Mouse (Mus musculus): ENCODE data around the gene Adamtsl4.

The Adamtsl4 gene

GRCm38 (mm10) chr3:95687524-95688421, at the start of gene Adamtsl4:
TSS of gene Adamtsl4 (minus strand) at chr3:95687917.
- peak; percentile 50 for DNase-seq (ENCODE audit: low read depth)

DNA sequence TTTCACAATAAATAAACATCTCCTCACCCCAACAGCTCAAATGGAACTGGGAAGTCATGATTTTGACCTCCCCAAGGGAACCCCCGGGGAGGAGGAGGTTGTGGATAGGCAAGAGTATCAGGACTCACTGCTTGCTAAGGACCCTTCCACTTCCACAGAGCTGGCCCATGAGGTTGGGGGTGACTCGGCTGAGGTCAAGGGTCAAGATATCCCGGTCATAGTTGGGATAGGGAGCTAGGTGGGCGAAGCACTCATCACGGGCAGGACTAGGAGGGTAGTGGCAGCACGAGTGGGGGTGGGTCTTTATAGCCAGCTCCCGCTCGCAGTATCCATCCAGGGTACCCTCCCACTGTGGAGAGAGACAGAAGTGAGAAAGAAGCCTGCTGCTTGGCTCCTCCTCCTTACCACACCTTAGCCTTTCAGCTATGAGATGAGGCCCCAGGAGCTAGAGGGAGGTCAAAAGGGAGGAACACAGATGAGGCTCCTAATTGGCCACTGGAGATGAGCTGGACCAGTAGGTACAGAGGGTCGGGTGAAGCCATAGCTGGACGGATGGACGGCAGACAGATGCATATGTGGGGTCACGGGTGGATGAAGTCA, 47.5 kb upstream of the Adamtsl4 start:
- no peak for DNase-seq (ENCODE audit: low read depth)

DNA sequence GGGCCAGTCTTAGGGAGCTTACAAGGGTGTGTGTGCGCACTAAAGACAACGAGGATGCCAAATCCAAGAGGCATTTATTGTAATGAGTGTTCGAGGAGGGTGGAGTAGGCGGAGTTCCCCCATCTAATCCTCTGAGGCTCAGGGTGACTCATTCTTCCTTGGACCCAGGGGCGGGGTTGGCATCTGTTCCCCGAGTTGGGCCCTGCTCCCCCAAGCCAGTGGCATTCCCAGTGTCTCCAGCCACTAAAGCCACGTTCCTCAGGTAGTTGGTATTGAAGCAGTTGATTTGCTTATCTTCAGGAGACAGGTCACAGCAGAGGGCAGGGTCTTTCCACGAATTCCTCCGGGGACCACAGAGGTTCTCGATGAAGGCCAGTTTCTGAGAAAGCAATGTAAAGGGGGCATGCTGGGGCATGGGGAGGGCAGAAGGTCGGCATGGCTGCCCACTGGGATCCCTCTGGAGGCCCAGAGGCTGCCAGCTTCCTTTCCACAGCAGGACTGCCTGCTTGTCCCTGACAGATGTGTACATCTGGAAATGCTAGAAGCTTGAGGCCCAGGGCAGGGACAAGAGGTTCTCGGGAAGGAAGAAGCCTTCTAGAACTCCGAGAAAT, 46.5 kb upstream of the Adamtsl4 start:
- DNase-seq (ENCODE audit: low read depth), result no peak

DNA sequence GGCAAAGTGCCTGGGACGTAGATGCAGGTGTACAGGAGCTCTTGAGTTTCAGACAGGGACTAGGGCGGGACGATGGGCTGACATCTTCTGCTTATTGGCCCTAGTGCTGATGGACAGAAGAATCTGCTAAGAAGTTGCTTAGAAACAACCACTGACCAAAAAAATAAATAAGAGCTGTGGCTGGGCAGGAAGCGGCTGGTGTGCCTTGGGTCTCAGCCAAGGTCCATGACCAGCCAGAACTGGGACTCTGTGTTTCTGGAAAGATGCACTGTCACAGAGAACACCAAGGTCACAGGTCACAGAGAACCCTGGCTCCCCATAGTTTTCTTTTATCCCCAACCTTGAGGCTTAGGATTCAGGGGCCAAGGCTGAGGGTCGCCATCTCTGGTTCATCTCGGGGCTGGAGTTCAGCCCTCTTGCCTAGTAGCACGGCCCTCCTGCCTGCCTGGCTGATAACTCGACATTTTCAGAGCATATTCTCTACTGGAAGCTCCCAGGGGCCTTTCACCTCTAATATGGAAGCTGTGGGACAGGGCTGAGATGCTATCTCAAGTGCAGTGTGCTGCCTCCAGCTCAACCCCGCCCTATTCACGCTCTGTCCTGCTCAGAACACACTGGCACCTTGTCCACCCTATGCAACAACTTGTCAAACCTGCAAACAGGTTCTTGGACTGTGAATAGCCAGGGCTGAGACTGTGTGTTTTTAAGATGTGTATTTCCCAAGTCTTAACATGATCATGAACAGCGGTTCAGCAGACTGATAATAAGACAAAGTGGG, 45.2 kb upstream of the Adamtsl4 start:
- peak; percentile 97 for DNase-seq (ENCODE audit: low read depth)

DNA sequence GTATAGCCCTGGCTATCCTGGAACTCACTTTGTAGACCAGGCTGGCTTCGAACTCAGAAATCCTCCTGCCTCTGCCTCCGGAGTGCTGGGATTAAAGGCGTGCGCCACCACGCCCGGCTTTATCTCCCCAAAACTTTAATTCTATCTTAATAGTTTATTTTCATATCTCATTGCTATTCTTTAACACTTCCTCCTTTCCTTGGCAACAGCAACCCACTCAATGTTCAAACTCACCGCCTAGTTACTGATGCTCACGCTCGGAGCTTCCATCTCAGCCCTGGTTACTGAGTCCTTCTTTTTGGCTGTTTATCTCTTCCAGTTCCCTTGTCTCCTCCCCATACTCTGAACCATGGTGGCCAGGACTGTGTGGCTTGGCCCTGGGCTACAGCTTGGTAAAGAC, 44.6 kb upstream of the Adamtsl4 start:
- DNase-seq (ENCODE audit: low read depth), result no peak

DNA sequence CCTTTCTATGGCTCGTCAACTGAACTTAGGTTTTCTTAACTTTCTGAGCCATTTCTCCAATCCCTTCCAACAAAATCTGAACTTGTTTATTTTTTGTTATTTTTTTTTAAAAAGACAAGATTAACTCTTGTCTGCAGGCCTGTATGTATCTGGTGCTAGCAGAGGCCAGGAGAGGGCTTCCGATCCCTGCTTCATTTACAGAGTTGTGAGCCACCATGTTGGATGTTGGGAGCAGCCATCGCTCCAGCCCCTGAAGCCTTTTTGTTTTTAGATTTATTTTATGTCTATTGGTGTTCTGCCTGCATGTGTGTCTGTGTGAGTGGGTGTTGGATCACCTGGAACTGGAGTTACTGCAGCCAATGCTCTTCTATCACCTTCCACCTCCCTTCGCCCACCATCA, 44.1 kb upstream of the Adamtsl4 start:
- peak; percentile 59 for DNase-seq (ENCODE audit: low read depth)

- no peak for DNase-seq (ENCODE audit: low read depth)
Observed at GRCm38 (mm10) chr3:95730431-95730830, 42.7 kb upstream of the Adamtsl4 start.

DNA sequence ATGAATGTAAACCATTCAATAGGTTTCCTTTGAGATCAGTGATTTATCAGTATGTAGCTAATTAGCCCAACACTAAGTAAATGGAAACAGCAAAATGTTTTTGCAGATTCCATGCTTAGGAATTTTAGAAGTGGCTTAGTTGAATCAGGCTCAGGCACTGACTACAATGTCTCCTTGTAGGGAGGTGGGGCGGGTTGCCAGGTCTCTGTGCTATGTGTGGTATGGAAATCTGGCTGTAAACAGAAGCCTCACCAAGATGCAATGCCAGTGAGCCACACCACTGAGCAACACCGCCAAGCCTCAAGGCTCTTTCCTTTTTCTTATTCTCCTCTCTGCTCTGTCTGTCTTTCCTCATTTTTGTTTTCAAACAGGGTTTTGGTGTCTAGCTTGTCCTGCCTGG, 41.2 kb upstream of the Adamtsl4 start:
- DNase-seq (ENCODE audit: low read depth), result no peak

DNA sequence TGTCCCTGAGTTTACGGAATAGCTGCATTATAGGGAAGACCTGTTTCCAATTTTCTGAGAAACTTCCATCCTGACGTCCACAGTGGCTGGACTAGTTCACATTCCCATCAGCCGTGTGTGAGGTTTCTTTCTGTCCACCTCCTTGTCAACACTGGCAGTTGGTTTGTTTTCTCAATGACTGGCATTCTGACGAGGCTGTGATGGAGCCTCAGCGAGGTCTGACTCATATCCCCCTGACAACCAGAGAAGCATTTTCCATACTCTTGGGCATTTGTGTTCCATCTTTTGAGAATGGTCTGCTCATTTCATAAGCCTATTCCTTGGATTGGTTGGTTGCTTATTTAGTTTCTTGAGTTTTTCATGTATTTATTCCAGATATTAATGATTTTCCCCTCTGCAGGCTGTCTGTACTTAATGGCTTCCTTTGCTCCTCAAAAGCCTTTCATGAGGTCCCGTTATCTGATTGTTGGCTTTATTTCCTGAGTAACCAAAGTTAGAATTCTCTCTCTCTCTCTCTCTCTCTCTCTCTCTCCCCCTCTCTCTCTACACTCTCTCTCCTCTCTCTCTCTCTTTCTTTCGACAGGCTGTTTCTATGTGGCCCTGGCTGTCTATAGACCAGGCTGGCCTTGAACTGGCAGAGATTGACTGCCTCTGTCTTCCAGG, 39.1 kb upstream of the Adamtsl4 start:
- DNase-seq (ENCODE audit: low read depth), result peak; percentile 94

- peak; percentile 64 for DNase-seq (ENCODE audit: low read depth)
Observed at GRCm38 (mm10) chr3:95725863-95726262, 38.1 kb upstream of the Adamtsl4 start.

GRCm38 (mm10) chr3:95722386-95722785, 34.7 kb upstream of the Adamtsl4 start:
- DNase-seq (ENCODE audit: low read depth), result peak; percentile 32

DNA sequence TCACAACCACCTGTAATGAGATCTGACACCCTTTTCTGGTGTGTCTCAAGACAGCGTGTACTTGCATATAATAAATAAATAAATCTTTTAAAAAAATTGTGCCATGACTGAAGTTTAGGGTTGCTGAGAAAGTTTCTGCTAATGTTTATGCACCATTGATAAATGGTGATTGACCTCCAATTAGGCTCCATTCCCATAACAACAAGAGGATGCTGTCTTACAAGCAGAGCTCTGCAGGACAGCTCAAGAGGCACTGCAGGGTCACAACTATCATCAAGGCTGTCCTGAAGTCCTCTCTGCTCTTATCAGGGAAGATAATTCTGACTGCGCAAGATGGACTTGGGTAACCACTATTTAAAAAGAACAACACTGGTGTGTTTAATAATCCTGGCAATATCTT, 30.4 kb upstream of the Adamtsl4 start:
- DNase-seq (ENCODE audit: low read depth), result no peak

GRCm38 (mm10) chr3:95716075-95716474, 28.4 kb upstream of the Adamtsl4 start:
- no peak for DNase-seq (ENCODE audit: low read depth)

- no peak for DNase-seq (ENCODE audit: low read depth)
Observed at GRCm38 (mm10) chr3:95709967-95710366, 22.2 kb upstream of the Adamtsl4 start.

- no peak for DNase-seq (ENCODE audit: low read depth)
Observed at GRCm38 (mm10) chr3:95709044-95709443, 21.3 kb upstream of the Adamtsl4 start.

DNA sequence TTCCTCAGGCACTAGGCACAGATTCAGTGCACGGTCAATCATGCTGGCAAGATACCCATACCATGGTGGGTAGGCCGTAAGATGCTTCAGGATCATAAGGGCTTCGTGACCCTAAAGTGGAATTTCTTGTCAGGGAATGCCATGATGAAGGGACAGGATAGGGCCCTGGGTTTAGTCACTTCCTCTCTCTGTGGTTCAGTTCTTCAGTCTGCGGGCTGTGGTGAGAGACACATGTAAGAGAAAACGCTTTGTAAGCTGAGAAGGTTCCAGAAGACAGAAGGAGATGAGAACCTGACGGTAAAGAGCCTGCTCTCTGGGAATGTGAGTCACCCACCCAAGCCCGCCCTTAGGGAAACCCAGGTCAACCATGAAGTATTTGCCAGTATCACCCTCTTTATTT, 19.8 kb upstream of the Adamtsl4 start:
- peak; percentile 96 for DNase-seq (ENCODE audit: low read depth)

- DNase-seq (ENCODE audit: low read depth), result peak; percentile 81
Observed at GRCm38 (mm10) chr3:95706273-95706672, 18.6 kb upstream of the Adamtsl4 start.

GRCm38 (mm10) chr3:95704612-95705011, 16.9 kb upstream of the Adamtsl4 start:
- no peak for DNase-seq (ENCODE audit: low read depth)

DNA sequence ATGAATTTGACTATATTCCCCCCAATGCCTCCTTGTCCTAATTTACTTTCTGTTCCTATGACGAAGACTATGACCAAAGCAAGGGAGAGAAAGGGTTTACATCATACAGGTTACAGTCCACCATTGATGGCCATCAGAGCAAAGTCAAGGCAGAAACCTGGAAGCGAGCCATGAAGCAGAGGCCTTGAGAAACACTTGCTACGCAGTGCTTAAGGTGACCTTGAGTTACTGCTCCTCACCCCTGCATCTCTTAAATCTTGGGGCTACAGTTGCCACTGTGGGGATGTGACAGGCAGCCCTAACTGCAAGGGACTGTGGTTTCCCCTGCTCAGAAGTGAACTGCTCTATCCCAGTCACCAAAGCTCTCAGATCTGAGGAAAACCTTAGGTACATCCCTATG, 15.6 kb upstream of the Adamtsl4 start:
- DNase-seq (ENCODE audit: low read depth), result peak; percentile 53

GRCm38 (mm10) chr3:95701877-95702540, 14.3 kb upstream of the Adamtsl4 start:
- DNase-seq (ENCODE audit: low read depth), result no peak

DNA sequence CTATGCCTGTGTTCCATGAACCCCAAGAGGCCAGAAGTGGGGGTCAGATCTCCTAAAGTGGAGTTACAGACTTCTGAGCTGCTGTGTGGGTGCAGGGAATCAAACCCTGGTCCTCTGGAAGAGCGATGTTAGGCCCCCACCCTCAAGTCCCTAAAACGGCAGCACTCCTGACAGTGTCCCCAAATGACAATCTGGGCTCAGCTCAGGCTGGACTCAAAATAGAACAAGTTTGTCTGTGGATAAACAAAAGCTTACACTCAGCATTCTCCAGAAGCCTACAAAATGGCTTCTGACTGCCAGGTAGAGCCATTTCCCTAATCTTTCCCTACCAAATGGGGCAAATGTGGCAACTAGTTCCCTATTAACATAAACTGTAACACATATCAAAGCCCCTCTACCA, 13.4 kb upstream of the Adamtsl4 start:
- DNase-seq (ENCODE audit: low read depth), result no peak

Data from 416B (cell line).